In genomic region chr1:172331422-172331947, GRCm38 (mm10) we compare ENCODE assay signal across 27 mouse cellular contexts. TPM values are rescaled to one million over a fixed set of nuclear protein-coding genes. Genes with fewer than 3 reads are reported as not detected.
DNase-seq lines count a peak whose midpoint lies in the region; ATAC-seq and TF ChIP-seq lines count a peak whose summit lies in the region.
"Had no signal": no experiment of that assay in that cellular context is flagged by ENCODE, and none has a peak within 500 bp of the region (broad histone marks: within the 10 kb centered on the region; RNA-seq: fewer than 3 reads in every experiment).

No protein-coding gene starts in this region.

- H3K36me3 ChIP-seq in hindbrain, embryonic 11.5 days (ENCODE audit: control insufficient read depth, insufficient read depth, low read length), result no peaks in the 10 kb centered on the region
- H3K36me3 ChIP-seq: forebrain, embryonic 10.5 days; heart, embryonic 15.5 days; hindbrain, embryonic 15.5 days had no signal

- peak overlapping the region; percentile 30 for H3K27ac ChIP-seq in bone marrow macrophage, adult 2 months (ENCODE audit: insufficient read depth, low read depth, low read length)
- H3K27ac ChIP-seq in hindbrain, embryonic 11.5 days (ENCODE audit: low read depth, low read length), result no peak overlapping the region
- H3K27ac ChIP-seq: forebrain, embryonic 10.5 days; heart, embryonic 15.5 days; hindbrain, embryonic 15.5 days; kidney, postnatal 0 days; macrophage had no signal

- DNase-seq in cerebellum, adult 11-12 months, result peak; percentile 49
- no peak for DNase-seq in cerebellum, postnatal 14 days
- DNase-seq in left cerebral cortex, postnatal 25 days (ENCODE audit: low spot score in 2 of 2), result peak; percentile 32 to 71
- no peak for DNase-seq in left cerebral cortex, postnatal 36 days (ENCODE audit: low spot score in 2 of 2)
- DNase-seq in hindbrain, embryonic 11.5 days (ENCODE audit: low spot score), result no peak
- DNase-seq: adrenal gland, postnatal 36 days; forebrain, postnatal 0 days; heart, postnatal 36 days; kidney, adult 2 months; layer of hippocampus, adult 9-11 months; thymus, postnatal 25 days had no signal

- peaks cover 43% of the 10 kb centered on the region for H3K4me1 ChIP-seq in bone marrow macrophage, adult 2 months (ENCODE audit: control insufficient read depth, insufficient read depth, low read length)
- peaks cover 6% of the 10 kb centered on the region; the same call in 1 of the 2 replicates for H3K4me1 ChIP-seq in hindbrain, embryonic 11.5 days (replicated peaks; ENCODE audit: control insufficient read depth, insufficient read depth, low read length)

- no peak overlapping the region for H3K4me3 ChIP-seq in bone marrow macrophage, adult 2 months (ENCODE audit: insufficient read depth, low read length)
- no peak overlapping the region for H3K4me3 ChIP-seq in hindbrain, embryonic 11.5 days (ENCODE audit: low read depth, low read length)
- H3K4me3 ChIP-seq: forebrain, embryonic 10.5 days; heart, embryonic 15.5 days; hindbrain, embryonic 15.5 days had no signal

- no peak for TF ChIP-seq CTCF in bone marrow macrophage, adult 2 months (IDR thresholded peaks at IDR 0.05; ENCODE audit: low read depth, low read length)

- H3K9ac ChIP-seq in hindbrain, embryonic 11.5 days (ENCODE audit: low read depth, low read length), result no peak overlapping the region
- H3K9ac ChIP-seq: forebrain, postnatal 0 days; heart, embryonic 15.5 days; hindbrain, embryonic 15.5 days had no signal

- H3K27me3 ChIP-seq in hindbrain, embryonic 11.5 days (ENCODE audit: control insufficient read depth, insufficient read depth, low read length), result peaks cover 16% of the 10 kb centered on the region
- H3K27me3 ChIP-seq: hindbrain, embryonic 15.5 days had no signal

- peak; percentile 69 for ATAC-seq in megakaryocyte, adult 5-6 weeks (ENCODE audit: poor library complexity, severe bottlenecking)
- ATAC-seq in erythroblast, adult 5-6 weeks (replicated peaks; ENCODE audit: low FRiP score, poor library complexity, severe bottlenecking), result no peak
- no peak for ATAC-seq in hindbrain, embryonic 11.5 days (ENCODE audit: low FRiP score)
- ATAC-seq: forebrain, postnatal 0 days; Patski had no signal

- no peak for TF ChIP-seq POLR2A in bone marrow macrophage, adult 2 months (IDR thresholded peaks at IDR 0.05; ENCODE audit: borderline replicate concordance, low read depth, low read length)

- no peaks in the 10 kb centered on the region for H3K9me3 ChIP-seq in hindbrain, embryonic 11.5 days (ENCODE audit: control insufficient read depth, low read length)
- H3K9me3 ChIP-seq: forebrain, embryonic 10.5 days; heart, embryonic 15.5 days; hindbrain, embryonic 15.5 days had no signal

- intact Hi-C loops in left cerebral cortex, postnatal 25 days (cut with DNase I), result no loop called here
- intact Hi-C loops in left cerebral cortex, postnatal 36 days (cut with DNase I), result no loop called here

- H3K4me2 ChIP-seq in hindbrain, embryonic 11.5 days (replicated peaks; ENCODE audit: low read depth, low read length), result no peak overlapping the region
- H3K4me2 ChIP-seq: heart, embryonic 15.5 days; hindbrain, embryonic 15.5 days; midbrain, embryonic 11.5 days had no signal

- WGBS in hindbrain, embryonic 11.5 days, result 73% methylated on average over 8 of the region's 8 CpGs

RNA-seq across cellular contexts. Expression of gene Kcnj9, which starts 2.4 kb away (rescaled TPM):
- 100 to 1,000 TPM; 126 to 139 TPM for total RNA-seq in left cerebral cortex, postnatal 25 days (2021)
- total RNA-seq in left cerebral cortex, postnatal 36 days (2021), result 100 to 1,000 TPM; 134 to 136 TPM
- 1.8 and 2.2 TPM in 2 replicates for polyA plus RNA-seq in bone marrow macrophage, adult 2 months (2012; ENCODE audit: insufficient read depth, insufficient read length, missing spikeins)
- total RNA-seq in megakaryocyte, adult 5-6 weeks (2015), result not detected in 2 replicates
- total RNA-seq in megakaryocyte, adult 5-6 weeks (2017), result not detected in 2 replicates
- not detected in 2 replicates for total RNA-seq in erythroblast, adult 5-6 weeks (2015; ENCODE audit: low replicate concordance)
- total RNA-seq in erythroblast, adult 5-6 weeks (2017; ENCODE audit: low replicate concordance), result 2.1 TPM in 1 of 2 replicates, not detected in the other
- polyA plus RNA-seq in hindbrain, embryonic 11.5 days (2014; fragmentation: Nextera tagmentation; extraction: Ambion mirVana), result 0.17 and 0.46 TPM in 2 replicates
- total RNA-seq: gastrocnemius, adult 18-20 months; gastrocnemius, postnatal 4 days; heart, postnatal 36 days had no signal
- polyA plus RNA-seq: heart, embryonic 15.5 days; intestine, embryonic 14.5 days; limb, embryonic 11.5 days; lung, embryonic 16.5 days; stomach, embryonic 14.5 days had no signal

RNA-seq across cellular contexts. Expression of gene Kcnj10, which starts 9.5 kb away (rescaled TPM):
- 10 to 100 TPM; 85.4 to 99.8 TPM for total RNA-seq in left cerebral cortex, postnatal 25 days (2021)
- 10 to 100 TPM; 86.8 to 97.1 TPM for total RNA-seq in left cerebral cortex, postnatal 36 days (2021)
- 52.3 and 58.4 TPM in 2 replicates for polyA plus RNA-seq in bone marrow macrophage, adult 2 months (2012; ENCODE audit: insufficient read depth, insufficient read length, missing spikeins)
- 0.23 and 0.42 TPM in 2 replicates for total RNA-seq in megakaryocyte, adult 5-6 weeks (2015)
- total RNA-seq in megakaryocyte, adult 5-6 weeks (2017), result 0.26 and 0.28 TPM in 2 replicates
- total RNA-seq in erythroblast, adult 5-6 weeks (2015; ENCODE audit: low replicate concordance), result 5.6 and 11.7 TPM in 2 replicates
- total RNA-seq in erythroblast, adult 5-6 weeks (2017; ENCODE audit: low replicate concordance), result 0.85 and 2.8 TPM in 2 replicates
- polyA plus RNA-seq in hindbrain, embryonic 11.5 days (2014; fragmentation: Nextera tagmentation; extraction: Ambion mirVana), result 0.73 TPM in 2 replicates

RNA-seq across cellular contexts. Expression of gene Atp1a2, which starts 33.6 kb away (rescaled TPM):
- 100 to 1,000 TPM; 610 to 694 TPM for total RNA-seq in left cerebral cortex, postnatal 25 days (2021)
- 100 to 1,000 TPM; 590 to 654 TPM for total RNA-seq in left cerebral cortex, postnatal 36 days (2021)
- 0.15 and 0.36 TPM in 2 replicates for polyA plus RNA-seq in bone marrow macrophage, adult 2 months (2012; ENCODE audit: insufficient read depth, insufficient read length, missing spikeins)
- total RNA-seq in megakaryocyte, adult 5-6 weeks (2015), result 0.02 TPM in 1 of 2 replicates, not detected in the other
- not detected in 2 replicates for total RNA-seq in megakaryocyte, adult 5-6 weeks (2017)
- not detected in 2 replicates for total RNA-seq in erythroblast, adult 5-6 weeks (2015; ENCODE audit: low replicate concordance)
- total RNA-seq in erythroblast, adult 5-6 weeks (2017; ENCODE audit: low replicate concordance), result not detected in 2 replicates
- polyA plus RNA-seq in hindbrain, embryonic 11.5 days (2014; fragmentation: Nextera tagmentation; extraction: Ambion mirVana), result 1.9 and 2.6 TPM in 2 replicates
- polyA plus RNA-seq: macrophage had no signal

RNA-seq across cellular contexts. Expression of gene Pigm, which starts 44.9 kb away (rescaled TPM):
- total RNA-seq in left cerebral cortex, postnatal 25 days (2021), result 1 to 10 TPM; 8.9 to 9.2 TPM
- total RNA-seq in left cerebral cortex, postnatal 36 days (2021), result 1 to 10 TPM; 7.8 to 8.3 TPM
- polyA plus RNA-seq in bone marrow macrophage, adult 2 months (2012; ENCODE audit: insufficient read depth, insufficient read length, missing spikeins), result 14.3 and 15.4 TPM in 2 replicates
- 14.1 and 15.5 TPM in 2 replicates for total RNA-seq in megakaryocyte, adult 5-6 weeks (2015)
- total RNA-seq in megakaryocyte, adult 5-6 weeks (2017), result 14.8 and 15.1 TPM in 2 replicates
- 5.2 and 5.6 TPM in 2 replicates for total RNA-seq in erythroblast, adult 5-6 weeks (2015; ENCODE audit: low replicate concordance)
- total RNA-seq in erythroblast, adult 5-6 weeks (2017; ENCODE audit: low replicate concordance), result 5.3 and 8.1 TPM in 2 replicates
- polyA plus RNA-seq in hindbrain, embryonic 11.5 days (2014; fragmentation: Nextera tagmentation; extraction: Ambion mirVana), result 11.0 and 11.8 TPM in 2 replicates

Comparison
In these comparisons a context has a peak if more than half of its experiments do, and no peak if none do; other contexts are left out.
1. DNase-seq: peak in cerebellum, adult 11-12 months (single experiment) and left cerebral cortex, postnatal 25 days (2 of 2); none in cerebellum, postnatal 14 days (0 of 2), left cerebral cortex, postnatal 36 days (0 of 2) and hindbrain, embryonic 11.5 days (single experiment).
2. RNA of gene Kcnj9, which starts 2.4 kb away (total RNA-seq): 126 to 139 TPM in left cerebral cortex, postnatal 25 days and 134 to 136 TPM in left cerebral cortex, postnatal 36 days; 2.1 TPM in erythroblast, adult 5-6 weeks and not detected in megakaryocyte, adult 5-6 weeks; every median in the first group is over 10 times any median in the second.
3. RNA of gene Kcnj10, which starts 9.5 kb away (total RNA-seq): 85.4 to 99.8 TPM in left cerebral cortex, postnatal 25 days and 86.8 to 97.1 TPM in left cerebral cortex, postnatal 36 days; 0.85 to 11.7 TPM in erythroblast, adult 5-6 weeks and 0.23 to 0.42 TPM in megakaryocyte, adult 5-6 weeks; every median in the first group is over 4 times any median in the second.
4. RNA of gene Atp1a2, which starts 33.6 kb away (total RNA-seq): 610 to 694 TPM in left cerebral cortex, postnatal 25 days and 590 to 654 TPM in left cerebral cortex, postnatal 36 days; 0.02 TPM in megakaryocyte, adult 5-6 weeks and not detected in erythroblast, adult 5-6 weeks; every median in the first group is over 100 times any median in the second.